Mouse (Mus musculus) 416B (cell line): ENCODE data around the gene Tnik.

Source experiments
- DNase-seq: peaks from one replicate; pipeline ENCODE4 v3.0.0; 2011; ENCODE audit warnings: low read depth

Gene Tnik

DNA sequence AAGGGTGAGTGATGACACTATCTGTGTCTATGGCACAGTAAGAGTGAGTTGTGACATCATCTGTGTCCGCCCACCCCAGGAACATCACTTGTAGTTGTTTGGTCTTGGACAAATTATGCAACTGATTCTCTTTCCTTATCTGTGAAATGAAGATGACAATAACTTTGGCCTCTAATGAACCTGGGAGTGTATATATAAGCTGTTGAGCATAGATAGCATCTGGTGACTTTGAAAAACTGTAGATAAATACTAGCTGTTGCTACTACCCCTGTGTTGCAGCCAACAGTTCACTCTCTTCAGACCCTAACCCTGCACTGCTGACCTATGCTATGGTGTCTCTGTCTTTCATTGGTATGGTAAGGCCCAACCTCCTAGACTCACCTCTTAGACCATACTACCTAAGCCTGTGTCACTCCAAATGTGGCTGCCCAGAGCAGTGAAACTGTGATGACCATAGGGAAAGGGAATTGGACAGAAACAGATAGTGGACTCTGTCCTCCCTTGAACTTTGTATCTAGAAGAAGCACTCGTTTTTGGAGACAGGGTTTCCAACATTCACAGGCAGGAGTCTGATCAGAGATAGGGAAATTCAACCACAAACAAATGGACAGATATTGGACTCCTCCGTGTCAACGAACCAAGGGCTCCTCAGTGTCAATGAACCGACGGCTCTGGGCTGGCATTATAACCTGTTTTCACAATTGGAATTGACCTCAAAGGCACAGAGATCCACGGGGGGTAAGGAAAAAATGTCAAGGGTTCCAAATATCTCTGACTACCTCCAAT, 451.1 kb downstream of the Tnik start:
- DNase-seq = no peak

DNA sequence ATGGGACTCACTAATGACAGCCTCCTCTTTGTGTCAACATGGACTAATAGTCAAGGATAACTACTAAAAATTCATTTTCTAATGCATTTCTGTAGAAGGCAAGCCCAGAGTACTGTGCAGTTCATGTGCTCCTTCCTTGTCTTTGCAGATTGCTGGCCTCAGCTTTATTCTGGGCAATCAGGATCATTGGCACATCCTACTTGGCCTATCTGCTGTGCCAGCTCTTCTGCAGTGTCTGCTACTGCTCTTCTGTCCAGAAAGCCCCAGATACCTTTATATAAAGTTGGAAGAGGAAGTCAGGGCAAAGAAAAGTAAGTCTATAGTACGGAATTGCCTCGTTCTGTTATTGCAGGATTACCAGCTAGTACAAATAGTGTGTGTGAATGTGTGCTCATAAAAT, 455.5 kb downstream of the Tnik start:
- no peak for DNase-seq

DNA sequence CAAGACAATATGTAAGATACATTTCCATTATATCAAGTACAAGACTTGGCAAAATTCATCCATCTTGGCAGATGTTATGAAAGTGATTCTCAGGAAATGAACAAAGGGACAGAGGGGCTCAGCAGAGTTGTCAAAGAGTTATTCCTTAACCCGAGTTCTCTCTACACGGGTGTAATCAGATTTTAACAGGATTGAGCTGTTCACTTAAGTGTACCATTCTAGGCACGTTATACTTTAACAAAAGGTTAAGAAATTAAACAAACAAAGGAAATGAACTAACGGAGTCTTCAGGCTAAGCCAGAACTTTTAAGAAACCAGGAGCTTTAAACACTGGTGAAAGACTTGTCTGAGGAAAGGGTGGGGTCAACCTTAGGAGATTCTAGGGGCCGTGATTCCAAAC, 458.2 kb downstream of the Tnik start:
- DNase-seq = no peak

DNA sequence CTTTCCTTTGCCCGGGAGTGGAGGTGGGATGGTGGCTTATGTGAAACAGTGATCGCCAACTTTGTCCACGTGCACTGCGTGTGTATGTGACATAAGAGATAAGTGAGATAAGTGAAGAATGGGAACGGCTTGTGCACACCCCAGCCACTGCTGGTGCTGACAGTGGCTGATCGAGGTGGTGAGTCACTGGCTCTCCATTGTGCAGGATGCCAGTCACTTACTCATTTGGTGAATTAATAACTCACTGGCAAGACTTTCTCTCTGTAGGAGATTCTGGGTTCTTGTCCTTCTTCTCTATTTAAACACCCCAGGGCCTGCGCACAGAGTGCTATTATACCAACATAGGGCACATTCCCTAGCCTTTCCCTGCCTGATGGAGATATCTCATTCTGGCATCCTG, 458.8 kb downstream of the Tnik start:
- peak; percentile 38 for DNase-seq

DNA sequence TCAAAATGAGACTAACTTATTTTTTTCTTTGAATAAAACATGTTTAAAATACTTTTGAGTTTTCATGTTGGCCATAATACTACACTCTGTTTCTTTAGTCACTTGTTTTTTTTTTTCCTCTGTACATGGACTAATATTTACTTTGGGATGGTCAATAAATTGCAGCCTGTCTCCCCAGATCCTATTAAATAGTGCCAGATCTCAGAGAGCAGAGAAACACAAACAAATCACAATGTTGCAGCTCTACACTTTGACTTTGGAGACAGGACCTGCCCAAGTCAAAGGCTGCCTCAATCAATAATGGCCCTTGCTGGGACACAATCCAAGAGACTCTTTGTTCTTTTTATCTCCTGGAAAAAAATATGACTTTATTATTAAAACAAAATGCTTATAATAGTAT, 459.5 kb downstream of the Tnik start:
- DNase-seq = no peak

DNA sequence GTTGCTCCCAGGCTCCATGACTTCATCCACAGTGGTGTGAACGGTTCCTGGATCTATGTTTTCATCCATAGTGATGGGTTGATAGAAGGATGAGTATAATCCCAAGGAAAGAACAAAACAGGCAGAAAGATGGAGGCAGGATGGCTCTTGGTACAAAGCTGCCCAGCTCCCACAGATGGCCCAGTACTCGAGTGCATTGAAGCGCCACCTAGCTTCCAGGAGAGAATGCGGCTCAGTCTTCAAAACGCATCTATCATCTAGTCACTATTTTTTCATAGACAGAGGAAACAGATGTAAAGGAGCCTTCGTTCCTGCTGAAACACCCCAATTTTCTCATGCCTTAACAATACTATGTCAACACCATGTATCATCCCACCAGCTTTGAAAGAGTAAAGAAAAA, 460.5 kb downstream of the Tnik start:
- DNase-seq = peak; percentile 27

DNA sequence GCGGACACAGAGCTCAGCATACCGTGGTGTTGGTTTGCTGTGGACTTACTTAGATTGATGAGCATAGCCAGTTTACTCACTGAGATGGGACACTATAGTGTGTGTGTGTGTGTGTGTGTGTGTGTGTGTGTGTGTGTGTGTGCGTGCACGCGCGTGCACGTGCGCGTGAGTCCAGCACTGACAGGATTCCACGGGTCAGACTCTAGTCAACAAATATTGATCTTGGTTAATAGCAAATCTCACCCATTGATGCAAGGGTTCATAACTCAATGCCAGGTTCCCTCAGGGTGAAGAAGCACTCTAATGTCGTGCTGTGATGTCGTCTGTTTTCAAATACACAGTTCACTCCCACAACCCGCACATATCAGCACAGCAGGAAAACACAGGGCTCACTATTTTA, 462.2 kb downstream of the Tnik start:
- no peak for DNase-seq
